Mouse (Mus musculus) lung, postnatal 0 days (tissue): ENCODE measurements around the gene Dnaja4. TPM values are rescaled to one million over a fixed set of nuclear protein-coding genes. Genes with fewer than 3 reads are reported as not detected.

Experiments
- ATAC-seq: fragments of 200-750 bp; cut with Nextera tagmentation; 2 replicates; pipeline ENCODE4 v1.8.0; 2017; ENCODE audit warnings: moderate library complexity
- DNase-seq: peaks from one replicate; pipeline ENCODE4 v3.0.0-alpha.2; 2016; ENCODE audit warnings: low spot score
- H3K27ac ChIP-seq: fragments of 300-500 bp; sonication (generic); 2 replicates; pipeline ENCODE4 v1.5.1; 2014; ENCODE audit warnings: antibody characterized with exemption, mild to moderate bottlenecking, low read length, mixed read lengths
- H3K27me3 ChIP-seq: fragments of 300-500 bp; sonication (generic); replicated peaks from 2 replicates; pipeline ENCODE4 v1.6.1; 2014; ENCODE audit warnings: low read length, mixed read lengths; ENCODE audit not compliant: insufficient read depth
- H3K36me3 ChIP-seq: fragments of 300-500 bp; sonication (generic); 2 replicates; pipeline ENCODE4 v1.6.1; 2014; ENCODE audit warnings: low read length, mixed read lengths; ENCODE audit not compliant: insufficient read depth
- H3K4me1 ChIP-seq: fragments of 300-500 bp; sonication (generic); 2 replicates; pipeline ENCODE4 v1.6.1; 2014; ENCODE audit warnings: antibody characterized with exemption, low read depth, low read length, mixed read lengths; ENCODE audit not compliant: insufficient read depth
- H3K4me2 ChIP-seq: fragments of 300-500 bp; sonication (generic); replicated peaks from 2 replicates; pipeline ENCODE4 v1.6.1; 2014; ENCODE audit warnings: low read depth, mild to moderate bottlenecking, low read length, moderate library complexity, mixed read lengths
- H3K4me3 ChIP-seq: fragments of 300-500 bp; sonication (generic); 2 replicates; pipeline ENCODE4 v1.5.1; 2014; ENCODE audit warnings: low read depth, low read length
- H3K9ac ChIP-seq: fragments of 300-500 bp; sonication (generic); replicated peaks from 2 replicates; pipeline ENCODE4 v1.6.1; 2014; ENCODE audit warnings: low read depth, mild to moderate bottlenecking
- H3K9me3 ChIP-seq: fragments of 300-500 bp; sonication (generic); 2 replicates; pipeline ENCODE4 v1.6.1; 2016; ENCODE audit warnings: low read length, mixed read lengths
- CTCF ChIP-seq: IDR thresholded peaks from 2 replicates; pipeline ENCODE4 v1.5.1; 2016; ENCODE audit warnings: antibody characterized with exemption, mild to moderate bottlenecking
- EP300 ChIP-seq: IDR thresholded peaks from 2 replicates; pipeline ENCODE4 v1.6.1; 2016; ENCODE audit warnings: antibody characterized with exemption, mild to moderate bottlenecking, control low read depth
- WGBS: fragments of 180-500 bp; shearing (Covaris S2); extraction: QIAGEN DNeasy Blood & Tissue Kit; methylation state at CpG from one replicate; pipeline ENCODE4 v1.1.7; 2014; 5-methylcytosine and 5-hydroxymethylcytosine counted together
- polyA plus RNA-seq: library from polyadenylated mRNA; unstranded; fragments of >200 nt; fragmentation: Nextera tagmentation; extraction: Ambion mirVana; gene quantifications from 2 replicates; pipeline ENCODE4 v1.2.1, GENCODE M21; 2015

Dnaja4 gene
- 15.2 and 17.7 TPM in 2 replicates for polyA plus RNA-seq

DNA sequence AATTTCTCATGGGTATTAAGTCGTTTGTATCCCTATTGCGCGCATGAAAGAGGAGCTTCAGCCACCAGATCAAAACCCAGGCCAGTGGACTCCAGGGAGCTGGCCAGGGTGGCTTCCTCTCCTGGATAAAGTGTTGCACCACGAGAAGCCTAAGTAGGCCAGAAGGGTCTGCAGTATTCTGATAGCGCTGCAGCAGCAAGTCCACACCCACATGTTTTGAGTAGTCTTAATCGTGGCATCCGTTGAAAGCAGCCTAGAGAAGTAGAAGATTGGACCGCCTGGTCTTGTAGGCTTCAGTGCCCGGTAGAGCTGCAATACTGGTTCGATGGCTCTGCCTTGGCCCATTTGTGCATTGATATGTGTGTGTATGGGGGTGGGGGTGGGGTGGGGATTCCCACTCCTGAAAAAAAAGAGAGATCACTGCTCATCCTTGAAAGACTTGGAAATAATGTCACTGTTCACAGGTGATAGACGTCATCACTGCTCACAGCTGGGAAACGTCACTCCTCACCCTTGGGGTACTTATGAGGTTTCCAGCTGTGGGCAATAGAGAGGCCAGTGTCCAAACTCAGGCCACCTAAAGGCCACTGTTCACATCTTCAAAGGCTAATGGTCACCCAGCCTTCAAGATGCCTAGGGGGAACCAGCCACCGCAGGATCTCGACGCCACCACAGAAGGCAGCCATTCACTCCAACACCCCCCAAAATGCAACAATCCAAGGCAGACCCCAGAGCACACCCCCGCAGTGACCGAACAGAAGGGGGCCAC is at the start of gene Dnaja4:
Dnaja4 (plus strand) TSS at position 556 of the 769 bp plus-strand sequence.
- H3K27ac ChIP-seq = peak within 1 kb of the TSS; percentile 22; the same call in 1 of the 2 replicates
- no peaks in the 10 kb centered on the region for H3K9me3 ChIP-seq
- WGBS = 54% methylated on average over 17 of the region's 17 CpGs
- H3K4me1 ChIP-seq = peaks cover 3% of the 10 kb centered on the region; the same call in 1 of the 2 replicates
- ATAC-seq (peak; percentile 22; the same call in 1 of the 2 replicates), DNase-seq (peak; percentile 20)
- H3K27me3 ChIP-seq = no peaks in the 10 kb centered on the region
- H3K4me2 ChIP-seq = peak within 1 kb of the TSS; percentile 82
- no peaks in the 10 kb centered on the region for H3K36me3 ChIP-seq
- H3K4me3 ChIP-seq = peak within 1 kb of the TSS; percentile 71
- TF ChIP-seq EP300 (no peak), CTCF (no peak)
- peak within 1 kb of the TSS; percentile 57 for H3K9ac ChIP-seq

DNA sequence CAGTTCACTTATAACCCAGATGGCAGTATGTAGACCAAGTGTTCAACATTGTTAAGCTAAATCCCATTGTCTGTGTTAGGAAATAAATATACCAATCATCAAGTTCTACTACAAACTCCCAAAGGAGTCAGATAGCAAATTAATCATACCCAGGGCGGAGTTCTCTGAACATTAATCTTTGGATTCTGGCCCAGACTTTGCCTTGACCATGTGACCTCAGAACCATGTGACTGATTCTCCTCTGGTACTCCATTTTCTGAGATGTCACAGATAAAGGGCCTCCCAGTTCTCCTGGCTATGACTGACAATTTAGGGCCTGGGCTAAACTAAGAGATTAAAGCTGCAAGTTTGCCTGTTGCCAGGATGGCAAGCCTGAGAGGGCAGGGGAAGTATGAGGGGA is 49.3 kb upstream of the Dnaja4 start:
- ATAC-seq (no peak), DNase-seq (no peak)
- Histone ChIP-seq H3K27me3 (no peaks in the 10 kb centered on the region), H3K4me3 (no peak overlapping the region), H3K9me3 (no peaks in the 10 kb centered on the region), H3K27ac (no peak overlapping the region), H3K4me2 (no peak overlapping the region), H3K9ac (no peak overlapping the region), H3K4me1 (no peaks in the 10 kb centered on the region), H3K36me3 (no peaks in the 10 kb centered on the region)
- TF ChIP-seq EP300 = no peak
- no peak for TF ChIP-seq CTCF
- WGBS = 71% methylated on average over 1 of the region's 1 CpGs

DNA sequence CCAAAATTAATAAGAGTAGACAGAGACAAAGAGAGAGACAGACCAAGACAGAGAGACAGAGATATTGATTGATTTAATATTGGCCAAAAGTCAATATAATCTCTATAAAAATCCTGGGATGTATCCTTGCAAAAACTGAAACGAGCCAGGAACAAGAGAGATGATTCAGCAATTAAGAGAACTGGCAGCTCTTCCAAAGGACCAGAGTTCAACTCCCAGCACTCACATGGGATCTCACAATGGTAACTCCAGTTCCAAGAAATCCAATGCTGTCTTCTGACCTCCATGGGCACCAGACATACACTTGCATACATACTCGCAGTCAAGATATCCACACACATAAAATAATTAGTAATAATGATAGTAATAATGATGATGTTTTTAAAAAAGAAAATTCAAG is 45.9 kb upstream of the Dnaja4 start:
- ATAC-seq = no peak
- DNase-seq = no peak
- no peaks in the 10 kb centered on the region for H3K27me3 ChIP-seq
- H3K27ac ChIP-seq = no peak overlapping the region
- no peaks in the 10 kb centered on the region for H3K36me3 ChIP-seq
- H3K4me1 ChIP-seq = no peaks in the 10 kb centered on the region
- H3K9me3 ChIP-seq = no peaks in the 10 kb centered on the region
- WGBS = 81% methylated on average over 2 of the region's 2 CpGs
- no peak for TF ChIP-seq EP300
- no peak for TF ChIP-seq CTCF
- H3K4me3 ChIP-seq = no peak overlapping the region
- no peak overlapping the region for H3K4me2 ChIP-seq
- H3K9ac ChIP-seq = no peak overlapping the region

DNA sequence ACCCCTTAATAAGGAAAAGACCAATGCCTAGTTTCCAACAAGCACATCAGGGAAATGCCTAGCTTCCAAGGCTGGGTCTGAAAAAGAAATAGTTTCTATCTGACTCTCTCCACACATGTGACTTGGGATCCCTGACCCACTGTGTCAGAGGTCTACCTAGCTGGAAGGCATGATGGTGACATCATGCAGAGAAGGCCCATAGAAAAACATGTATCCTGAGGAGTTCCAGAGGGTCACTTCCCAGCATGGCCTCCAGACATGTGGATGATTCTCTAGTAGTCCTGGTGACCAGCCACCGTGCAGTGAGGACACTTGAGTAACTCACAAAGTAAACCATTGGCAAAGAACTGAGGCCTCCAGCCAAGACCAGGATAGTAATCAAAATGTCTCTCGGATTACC is 42.8 kb upstream of the Dnaja4 start:
- DNase-seq (no peak), ATAC-seq (peak; percentile 23; the same call in 1 of the 2 replicates)
- no peaks in the 10 kb centered on the region for H3K4me1 ChIP-seq
- no peak for TF ChIP-seq CTCF
- no peak for TF ChIP-seq EP300
- H3K9ac ChIP-seq = no peak overlapping the region
- H3K4me3 ChIP-seq = no peak overlapping the region
- no peak overlapping the region for H3K27ac ChIP-seq
- no peaks in the 10 kb centered on the region for H3K36me3 ChIP-seq
- 74% methylated on average over 2 of the region's 2 CpGs for WGBS
- no peak overlapping the region for H3K4me2 ChIP-seq
- no peaks in the 10 kb centered on the region for H3K9me3 ChIP-seq
- no peaks in the 10 kb centered on the region for H3K27me3 ChIP-seq

DNA sequence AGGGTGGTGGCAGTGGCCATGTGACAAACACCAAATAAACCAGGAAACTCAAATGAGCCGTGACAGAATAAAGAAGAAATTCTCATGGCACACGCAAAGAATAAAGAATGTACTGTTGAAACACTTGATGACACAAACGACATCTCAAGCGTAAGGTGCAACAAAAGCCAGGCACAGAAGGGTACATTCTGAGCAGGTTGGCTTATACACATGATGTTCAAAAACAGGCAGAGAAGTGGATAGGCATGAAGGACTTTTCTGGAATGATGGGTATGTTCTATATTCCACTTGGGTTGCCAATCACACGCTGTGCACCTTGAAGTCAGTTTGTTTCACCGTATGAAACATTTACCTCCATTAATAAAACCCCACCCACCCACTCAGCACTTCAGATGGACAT is 42.3 kb upstream of the Dnaja4 start:
- H3K27ac ChIP-seq = no peak overlapping the region
- H3K36me3 ChIP-seq = no peaks in the 10 kb centered on the region
- no peak overlapping the region for H3K9ac ChIP-seq
- H3K4me1 ChIP-seq = no peaks in the 10 kb centered on the region
- no peaks in the 10 kb centered on the region for H3K27me3 ChIP-seq
- ATAC-seq (peak; percentile 93), DNase-seq (peak; percentile 57)
- no peaks in the 10 kb centered on the region for H3K9me3 ChIP-seq
- no peak overlapping the region for H3K4me3 ChIP-seq
- no peak overlapping the region for H3K4me2 ChIP-seq
- WGBS = 57% methylated on average over 6 of the region's 6 CpGs
- TF ChIP-seq EP300 (peak; percentile 98), CTCF (no peak)

DNA sequence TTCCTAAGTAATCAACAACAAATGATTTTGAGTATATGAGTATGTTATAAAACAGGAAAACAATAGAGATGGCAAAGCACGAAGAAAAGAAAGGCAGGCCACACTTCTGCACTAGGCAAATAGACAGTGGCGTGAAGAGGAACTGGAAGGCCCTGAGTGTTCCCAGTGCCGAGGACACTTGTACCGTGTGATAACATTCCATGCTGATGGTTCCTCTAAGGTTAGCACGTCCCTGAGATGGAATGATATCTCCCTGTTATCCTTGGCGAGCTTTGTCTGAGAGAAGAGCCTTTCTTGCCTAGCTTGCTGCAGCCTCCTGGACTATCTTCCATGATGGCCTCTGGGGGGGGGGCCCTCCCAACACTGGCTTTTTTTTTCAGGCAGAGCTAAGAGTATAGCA is 39.9 kb upstream of the Dnaja4 start:
- DNase-seq (no peak), ATAC-seq (no peak)
- H3K36me3 ChIP-seq = no peaks in the 10 kb centered on the region
- no peaks in the 10 kb centered on the region for H3K27me3 ChIP-seq
- TF ChIP-seq EP300 (no peak), CTCF (no peak)
- no peak overlapping the region for H3K4me2 ChIP-seq
- no peak overlapping the region for H3K4me3 ChIP-seq
- no peaks in the 10 kb centered on the region for H3K9me3 ChIP-seq
- no peak overlapping the region for H3K9ac ChIP-seq
- no peaks in the 10 kb centered on the region for H3K4me1 ChIP-seq
- 69% methylated on average over 6 of the region's 6 CpGs for WGBS
- H3K27ac ChIP-seq = no peak overlapping the region
